Mouse (Mus musculus) cerebellum, adult 9-11 months (tissue): ENCODE results near the gene Pdpk1.

Source experiments
- DNase-seq: peaks from one replicate; pipeline ENCODE4 v3.0.0; 2022

Pdpk1 gene

GRCm38 (mm10) chr17:24030551-24030950 lies 120.2 kb downstream of the Pdpk1 start:
- DNase-seq, result no peak

- no peak for DNase-seq
Measured at GRCm38 (mm10) chr17:24029477-24029876, 121.2 kb downstream of the Pdpk1 start.
